Mouse (Mus musculus) liver, postnatal 0 days (tissue): Measurements from ENCODE around the gene Klhl41. TPM values are rescaled to one million over a fixed set of nuclear protein-coding genes. Genes with fewer than 3 reads are reported as not detected.
"Not testable (repeated sequence)": the region's sequence is repeated elsewhere in the genome, so short reads cannot be mapped to it uniquely, and the experiment has no call there.

Source experiments
- ATAC-seq: fragments of 200-750 bp; cut with Nextera tagmentation; 2 replicates; pipeline ENCODE4 v1.8.0; 2017; ENCODE audit warnings: mild to moderate bottlenecking, moderate library complexity
- DNase-seq: peaks from one replicate; pipeline ENCODE4 v3.0.0-alpha.2; 2016
- H3K27ac ChIP-seq: fragments of 300-500 bp; sonication (generic); 2 replicates; pipeline ENCODE4 v1.5.1; 2014; ENCODE audit warnings: antibody characterized with exemption, moderate library complexity, mild to moderate bottlenecking, low read depth
- H3K27me3 ChIP-seq: fragments of 300-500 bp; sonication (generic); 2 replicates; pipeline ENCODE4 v1.6.1; 2014; ENCODE audit warnings: low read length, control low read depth, mixed read lengths; ENCODE audit not compliant: insufficient read depth
- H3K36me3 ChIP-seq: fragments of 300-500 bp; sonication (generic); replicated peaks from 2 replicates; pipeline ENCODE4 v1.6.1; 2014; ENCODE audit warnings: mild to moderate bottlenecking, control low read depth, low read length, moderate library complexity, mixed read lengths; ENCODE audit not compliant: insufficient read depth
- H3K4me1 ChIP-seq: fragments of 300-500 bp; sonication (generic); 2 replicates; pipeline ENCODE4 v1.6.1; 2014; ENCODE audit warnings: antibody characterized with exemption, mild to moderate bottlenecking, control low read depth; ENCODE audit not compliant: insufficient read depth
- H3K4me2 ChIP-seq: fragments of 300-500 bp; sonication (generic); 2 replicates; pipeline ENCODE4 v1.6.1; 2014; ENCODE audit warnings: low read depth, mild to moderate bottlenecking, low read length, moderate library complexity, mixed read lengths
- H3K4me3 ChIP-seq: fragments of 300-500 bp; sonication (generic); 2 replicates; pipeline ENCODE4 v1.5.1; 2014; ENCODE audit warnings: low read depth, low read length
- H3K9ac ChIP-seq: fragments of 300-500 bp; sonication (generic); replicated peaks from 2 replicates; pipeline ENCODE4 v1.6.1; 2014; ENCODE audit warnings: mild to moderate bottlenecking, moderate library complexity
- H3K9me3 ChIP-seq: fragments of 300-500 bp; sonication (generic); 2 replicates; pipeline ENCODE4 v1.6.1; 2016; ENCODE audit warnings: mild to moderate bottlenecking, control low read depth, low read length, mixed read lengths
- CTCF ChIP-seq: sonication (generic); IDR thresholded peaks from 2 replicates; pipeline ENCODE4 v1.5.1; 2016; ENCODE audit warnings: antibody characterized with exemption, low read depth
- EP300 ChIP-seq: IDR thresholded peaks from 2 replicates; pipeline ENCODE4 v1.6.1; 2016; ENCODE audit warnings: antibody characterized with exemption, low read depth, mild to moderate bottlenecking
- WGBS: fragments of 180-500 bp; shearing (Covaris S2); extraction: QIAGEN DNeasy Blood & Tissue Kit; methylation state at CpG from one replicate; pipeline ENCODE4 v1.1.7; 2014; ENCODE audit not compliant: insufficient replicate concordance; 5-methylcytosine and 5-hydroxymethylcytosine counted together
- polyA plus RNA-seq: library from polyadenylated mRNA; unstranded; fragments of >200 nt; fragmentation: Nextera tagmentation; extraction: Ambion mirVana; gene quantifications from 2 replicates; pipeline ENCODE4 v1.2.1, GENCODE M21; 2015

Klhl41 gene
- polyA plus RNA-seq, 1 experiment from 2014 or later = 0.11 TPM

GRCm38 (mm10) chr2:69635807-69636206, 34.1 kb upstream of the Klhl41 start:
- TF ChIP-seq CTCF (peak; percentile 72), EP300 (no peak)
- H3K4me1 ChIP-seq = no peaks in the 10 kb centered on the region
- H3K27ac ChIP-seq = no peak overlapping the region
- no peaks in the 10 kb centered on the region for H3K36me3 ChIP-seq
- H3K9me3 ChIP-seq = no peaks in the 10 kb centered on the region
- H3K4me2 ChIP-seq = peak overlapping the region; percentile 64; the same call in 1 of the 2 replicates
- peak; percentile 65 for DNase-seq
- WGBS = 61% methylated on average over 6 of the region's 6 CpGs
- H3K9ac ChIP-seq = no peak overlapping the region
- no peaks in the 10 kb centered on the region for H3K27me3 ChIP-seq
- no peak overlapping the region for H3K4me3 ChIP-seq
- peak; percentile 19; the same call in 1 of the 2 replicates for ATAC-seq

GRCm38 (mm10) chr2:69637989-69638388, 31.9 kb upstream of the Klhl41 start:
- not testable (repeated sequence) for H3K27me3 ChIP-seq, H3K9me3 ChIP-seq, H3K27ac ChIP-seq, H3K36me3 ChIP-seq, H3K4me1 ChIP-seq, H3K4me2 ChIP-seq, ATAC-seq, DNase-seq, H3K9ac ChIP-seq, H3K4me3 ChIP-seq
- WGBS = 69% methylated on average over 7 of the region's 7 CpGs

GRCm38 (mm10) chr2:69640100-69640499, 29.8 kb upstream of the Klhl41 start:
- Histone ChIP-seq H3K27ac (no peak overlapping the region), H3K27me3 (no peaks in the 10 kb centered on the region), H3K4me1 (no peaks in the 10 kb centered on the region), H3K9me3 (no peaks in the 10 kb centered on the region), H3K4me3 (no peak overlapping the region), H3K9ac (no peak overlapping the region), H3K4me2 (no peak overlapping the region), H3K36me3 (no peaks in the 10 kb centered on the region)
- TF ChIP-seq EP300 = no peak
- no peak for TF ChIP-seq CTCF
- ATAC-seq = no peak
- DNase-seq = no peak
- WGBS = 70% methylated on average over 10 of the region's 10 CpGs

- Histone ChIP-seq H3K9me3 (no peaks in the 10 kb centered on the region), H3K27me3 (no peaks in the 10 kb centered on the region), H3K4me2 (no peak overlapping the region), H3K36me3 (no peaks in the 10 kb centered on the region), H3K27ac (no peak overlapping the region), H3K4me1 (peaks cover 4% of the 10 kb centered on the region), H3K4me3 (no peak overlapping the region), H3K9ac (no peak overlapping the region)
- ATAC-seq (no peak), DNase-seq (no peak)
- 83% methylated on average over 11 of the region's 11 CpGs for WGBS
- TF ChIP-seq EP300 (no peak), CTCF (no peak)
Measured at GRCm38 (mm10) chr2:69644968-69645617, 24.8 kb upstream of the Klhl41 start.

- 4% methylated on average over 43 of the region's 43 CpGs for WGBS
- Histone ChIP-seq H3K9ac (peak within 1 kb of the TSS; percentile 64), H3K4me2 (peak within 1 kb of the TSS; percentile 92), H3K27me3 (no peaks in the 10 kb centered on the region), H3K9me3 (no peaks in the 10 kb centered on the region), H3K4me3 (peak within 1 kb of the TSS; percentile 68), H3K4me1 (peaks cover 4% of the 10 kb centered on the region), H3K36me3 (no peaks in the 10 kb centered on the region), H3K27ac (no peak within 1 kb of the TSS)
- DNase-seq = peak; percentile 90
- TF ChIP-seq CTCF = no peak
- ATAC-seq = peak; percentile 99
Measured at GRCm38 (mm10) chr2:69646726-69647490, 23.0 kb upstream of the Klhl41 start, which contains the start of gene Bbs5. TSS of gene Bbs5 (plus strand) at chr2:69647171.

- DNase-seq (no peak), ATAC-seq (no peak)
- H3K4me3 ChIP-seq = no peak overlapping the region
- H3K9me3 ChIP-seq = no peaks in the 10 kb centered on the region
- no peak for TF ChIP-seq CTCF
- TF ChIP-seq EP300 = no peak
- no peaks in the 10 kb centered on the region for H3K36me3 ChIP-seq
- no peak overlapping the region for H3K4me2 ChIP-seq
- no peaks in the 10 kb centered on the region for H3K27me3 ChIP-seq
- 85% methylated on average over 5 of the region's 5 CpGs for WGBS
- H3K9ac ChIP-seq = no peak overlapping the region
- H3K4me1 ChIP-seq = peaks cover 4% of the 10 kb centered on the region
- H3K27ac ChIP-seq = no peak overlapping the region
Measured at GRCm38 (mm10) chr2:69649716-69650115, 20.2 kb upstream of the Klhl41 start.
